Mouse (Mus musculus): Measurements from ENCODE around the gene Kif11. TPM values are rescaled to one million over a fixed set of nuclear protein-coding genes. Genes with fewer than 3 reads are reported as not detected.

Gene Kif11
- total RNA-seq, 2 experiments from 2014 or later, result 0.45 to 0.53 TPM

DNA sequence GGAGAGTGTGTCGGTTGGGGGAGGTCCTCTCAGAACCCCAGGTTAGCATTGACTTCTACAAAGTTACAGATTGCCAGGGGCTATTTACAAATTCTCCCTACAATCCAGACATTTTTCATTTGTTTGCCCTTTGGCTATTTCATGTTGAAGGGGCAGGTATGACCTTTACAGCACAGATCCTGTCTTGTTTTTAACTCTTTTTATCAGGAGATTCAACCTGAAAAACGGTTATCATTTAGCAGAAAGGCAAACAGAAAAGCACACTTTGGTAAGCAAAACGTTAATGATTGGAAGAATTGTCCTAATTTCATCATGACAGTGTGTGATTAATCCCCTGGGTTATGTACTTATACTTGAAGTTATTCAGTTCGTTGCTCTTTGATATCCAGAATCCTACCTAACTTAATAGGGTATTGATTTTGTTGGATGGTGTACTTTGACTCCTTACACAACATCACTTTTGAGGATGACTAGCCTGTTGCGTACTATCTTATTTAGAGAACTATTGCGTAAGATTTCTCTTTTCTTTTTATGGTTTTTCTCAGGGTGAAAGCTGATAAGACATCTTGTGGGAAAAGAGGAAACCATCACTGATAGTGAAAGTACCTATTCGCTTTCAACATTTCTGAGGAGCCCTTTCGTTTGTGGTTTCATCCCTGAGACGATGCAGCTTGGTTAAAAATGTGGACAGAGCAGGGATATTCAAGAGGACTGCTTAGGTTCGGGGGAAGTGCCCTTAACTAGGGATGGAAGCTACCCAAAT, 66.5 kb downstream of the Kif11 start:
- DNase-seq (ENCODE audit: low spot score in 2 of 2), result no peak

DNA sequence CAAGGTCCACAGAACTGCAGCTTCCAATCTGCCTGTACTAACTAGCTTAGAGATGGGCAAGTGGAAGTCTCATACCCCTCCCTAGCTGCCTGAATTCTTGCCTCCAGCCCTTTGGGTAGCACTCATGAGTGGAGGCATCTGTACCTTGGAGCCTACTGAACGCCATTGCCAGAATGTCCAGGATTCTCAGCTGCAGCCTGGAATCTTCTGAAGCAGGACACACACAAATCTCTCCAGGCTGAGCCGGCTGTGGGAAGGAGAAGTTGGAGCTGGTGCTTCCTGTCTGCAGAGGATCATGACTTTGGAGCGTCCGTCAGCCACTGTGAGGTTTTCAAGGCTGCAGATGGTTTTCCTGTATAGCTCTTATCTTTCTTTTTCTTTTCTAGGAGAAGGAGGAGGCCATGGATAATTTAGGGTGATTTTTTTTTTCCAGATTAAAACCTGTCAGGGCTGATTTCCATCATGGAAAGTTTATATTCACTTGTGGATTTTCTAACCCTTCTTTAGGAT, 67.5 kb downstream of the Kif11 start:
- no peak for DNase-seq (ENCODE audit: low spot score in 2 of 2)

DNA sequence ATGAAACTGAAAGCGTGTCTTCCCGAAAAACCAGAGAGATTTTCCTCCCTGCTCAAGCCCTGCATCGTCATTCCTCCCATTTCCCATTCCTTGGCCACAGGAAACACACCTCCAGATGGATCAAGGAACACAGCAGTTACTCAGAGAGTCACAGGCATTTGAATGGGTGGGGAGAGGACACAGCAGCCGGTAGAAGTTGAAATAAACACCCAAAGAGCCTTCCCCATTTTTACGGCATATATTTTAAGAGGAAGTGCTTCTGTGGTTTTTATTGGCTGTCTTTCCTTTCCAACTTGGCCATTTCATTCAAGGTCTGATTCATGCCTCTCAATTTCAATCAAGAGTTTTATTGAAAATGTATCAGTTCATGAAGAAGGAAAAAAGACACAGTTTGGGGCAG, 72.0 kb downstream of the Kif11 start:
- no peak for DNase-seq (ENCODE audit: low spot score in 2 of 2)

DNA sequence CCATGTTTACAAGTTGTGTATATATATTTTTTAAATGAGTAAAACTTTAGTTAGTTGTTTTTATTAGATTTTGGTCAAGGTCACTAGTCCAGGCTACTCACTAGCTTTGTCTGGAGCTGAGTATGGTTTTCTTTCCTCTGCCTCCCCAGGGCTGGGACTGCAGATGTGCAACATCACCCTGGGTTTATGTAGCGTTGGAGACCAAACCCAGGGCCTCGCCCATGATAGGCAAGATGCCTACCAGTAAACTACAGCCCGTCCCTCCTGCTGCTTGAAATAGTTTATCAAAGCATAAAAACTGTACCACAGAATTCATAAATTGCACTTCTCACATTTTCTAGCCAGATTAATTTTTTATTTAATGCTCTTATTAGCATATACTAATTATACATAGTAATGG, 73.0 kb downstream of the Kif11 start:
- DNase-seq (ENCODE audit: low spot score in 2 of 2), result no peak

DNA sequence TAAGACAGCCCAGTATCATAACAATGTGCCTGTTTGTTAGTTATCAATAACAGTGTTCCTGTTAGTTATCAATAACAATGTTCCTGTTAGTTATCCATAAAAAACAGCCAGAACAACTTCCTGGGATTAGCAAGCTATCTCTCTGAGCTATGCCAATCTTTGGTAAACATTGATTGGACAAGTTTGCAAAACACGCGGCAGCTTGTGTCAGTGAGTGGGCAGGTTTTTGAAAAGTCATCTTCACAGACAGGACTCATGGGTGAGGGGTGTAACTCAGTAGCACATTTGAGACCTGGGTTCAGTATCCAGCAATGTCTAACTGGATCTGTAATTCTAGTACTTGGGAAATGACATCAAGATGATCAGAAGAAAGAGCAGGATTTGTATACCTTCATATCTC, 79.3 kb downstream of the Kif11 start:
- DNase-seq (ENCODE audit: low spot score in 2 of 2), result no peak

DNA sequence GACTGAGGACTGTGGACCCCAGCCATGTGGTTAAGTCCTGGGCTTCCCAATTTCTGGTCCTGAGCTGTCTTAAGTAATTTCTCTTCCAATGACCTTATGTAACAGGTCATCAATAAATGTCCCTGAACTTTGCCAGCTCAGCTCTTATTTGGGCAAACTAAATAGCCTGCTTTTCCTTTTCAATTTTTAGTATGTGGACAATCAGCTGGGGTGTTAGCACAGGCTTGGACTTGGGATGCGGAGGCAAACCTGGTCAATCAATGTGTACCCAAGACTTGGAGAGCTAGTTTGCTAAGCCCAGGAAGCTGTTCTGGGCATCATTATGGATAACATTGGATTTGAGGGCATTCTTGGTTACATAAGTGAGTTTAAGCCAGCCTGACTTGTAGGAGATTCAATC, 79.8 kb downstream of the Kif11 start:
- no peak for DNase-seq (ENCODE audit: low spot score in 2 of 2)

DNA sequence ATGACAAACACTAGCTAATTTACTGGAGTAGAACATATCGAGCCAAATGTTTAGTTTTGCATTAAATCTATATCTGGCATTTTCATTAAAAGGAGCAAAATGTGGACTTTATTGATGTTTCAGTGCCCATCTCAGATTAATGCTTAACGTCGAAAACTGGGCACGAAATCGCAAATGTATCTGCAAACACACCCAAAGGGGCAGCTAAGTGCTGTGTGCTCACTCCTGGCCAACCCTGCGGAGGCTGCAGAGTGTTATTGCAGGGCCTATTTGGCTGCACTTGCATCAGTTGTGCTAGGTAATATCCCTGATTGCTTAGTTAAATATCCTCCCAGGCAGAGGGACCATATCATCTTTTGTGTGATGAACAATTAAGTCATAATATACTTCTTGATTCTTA, 81.8 kb downstream of the Kif11 start:
- no peak for DNase-seq (ENCODE audit: low spot score in 2 of 2)

DNA sequence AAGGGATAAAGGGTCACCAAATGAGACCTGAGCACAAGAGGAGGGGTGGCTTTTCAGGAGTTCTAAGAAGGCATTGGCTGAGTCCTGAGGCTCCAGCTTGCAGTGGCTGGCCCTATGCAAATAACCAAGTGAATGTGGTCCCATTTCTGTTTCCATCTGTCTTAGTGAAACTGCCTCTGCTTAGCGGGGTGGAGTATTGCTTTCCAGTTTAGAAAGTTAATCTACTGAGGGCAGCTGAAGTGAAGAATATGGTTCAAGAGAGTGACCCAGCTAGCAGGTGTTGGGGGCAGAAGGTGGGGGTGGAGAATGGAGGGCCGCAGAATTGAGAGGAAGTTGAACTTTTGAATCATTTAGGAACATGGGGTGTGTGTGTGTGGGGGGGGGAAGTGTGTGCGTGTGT, 90.2 kb downstream of the Kif11 start:
- DNase-seq (ENCODE audit: low spot score in 2 of 2), result no peak

DNA sequence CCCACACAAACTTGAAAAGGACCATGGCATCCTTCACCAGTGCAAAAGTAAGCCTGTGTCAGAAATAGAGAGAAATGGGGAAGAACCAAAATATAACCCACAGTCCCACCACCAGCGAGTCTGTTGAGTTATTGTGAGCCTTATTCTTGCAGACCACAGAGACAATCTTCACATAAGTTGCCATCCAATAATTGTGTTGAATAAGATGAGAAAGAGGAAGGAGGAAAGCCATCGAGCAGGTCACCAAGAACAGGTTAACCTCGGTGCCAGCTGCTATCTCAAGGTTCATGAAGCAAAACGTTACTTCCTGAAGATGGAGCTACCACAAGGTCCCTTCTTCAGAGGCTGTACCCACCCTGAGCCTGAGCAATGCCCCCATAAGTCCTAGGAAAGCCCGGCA, 90.8 kb downstream of the Kif11 start:
- DNase-seq (ENCODE audit: low spot score in 2 of 2), result no peak

DNA sequence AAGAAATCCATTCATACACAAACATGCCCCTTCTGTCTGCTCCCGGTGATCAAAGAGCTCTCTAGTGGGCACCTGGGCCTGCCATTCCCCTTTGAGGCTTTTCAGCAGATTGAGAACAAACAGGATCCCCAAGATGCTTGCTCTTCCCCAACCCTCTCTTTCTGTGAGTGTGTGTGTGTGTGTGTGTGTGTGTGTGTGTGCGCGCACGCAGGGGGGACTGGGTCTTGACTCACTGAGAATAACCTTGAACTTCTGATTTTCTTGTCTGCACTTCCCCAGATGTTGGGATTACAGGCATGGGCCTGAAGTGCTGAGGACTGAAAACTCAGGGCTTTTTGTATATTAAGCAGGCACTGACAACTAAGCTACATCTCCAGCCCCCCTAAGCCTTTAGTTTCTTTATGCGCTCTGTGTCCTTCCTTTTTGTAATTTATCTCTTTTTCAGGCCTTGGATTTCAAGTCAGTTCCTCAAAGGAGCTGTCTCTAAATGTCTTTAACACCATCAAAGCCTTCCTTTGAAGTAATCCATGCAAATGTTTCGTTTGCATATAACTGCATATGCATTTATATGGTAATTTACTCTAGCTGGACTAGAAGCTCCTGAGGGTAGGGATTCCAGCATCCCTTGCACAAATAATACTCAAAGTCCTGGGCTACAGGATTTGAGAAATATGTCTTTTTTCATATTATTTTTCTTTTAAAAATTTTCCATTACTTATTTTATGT, 92.8 kb downstream of the Kif11 start:
- DNase-seq (ENCODE audit: low spot score in 2 of 2), result no peak

Other genes starting within 250 kb of the Kif11 start
- gene March5, start 168.9 kb upstream of the Kif11 start, total RNA-seq (2021), result 10 to 100 TPM; 90.6 to 92.7 TPM
- gene Cpeb3, start 167.8 kb upstream of the Kif11 start, total RNA-seq (2021), result 10 to 100 TPM; 87.0 to 97.8 TPM
- 10 to 100 TPM; 55.4 to 58.1 TPM for gene Ide, start 38.6 kb upstream of the Kif11 start, total RNA-seq (2021)
- 1 to 10 TPM; 1.7 to 2.0 TPM for gene Hhex, start 58.4 kb downstream of the Kif11 start, total RNA-seq (2021)
- gene Exoc6, start 174.0 kb downstream of the Kif11 start, total RNA-seq (2021), result 10 to 100 TPM; 40.6 to 41.3 TPM